Mouse (Mus musculus) neutrophil, adult 83 days (primary cell): Measurements from ENCODE around the gene Rdh19. TPM values are rescaled to one million over a fixed set of nuclear protein-coding genes. Genes with fewer than 3 reads are reported as not detected.

ENCODE experiments used
- total RNA-seq, 2 experiments: library from RNA; stranded (reverse); gene quantifications; one replicate each; pipeline ENCODE4 v1.2.4; 2023

The Rdh19 gene
- not detected for total RNA-seq

DNA sequence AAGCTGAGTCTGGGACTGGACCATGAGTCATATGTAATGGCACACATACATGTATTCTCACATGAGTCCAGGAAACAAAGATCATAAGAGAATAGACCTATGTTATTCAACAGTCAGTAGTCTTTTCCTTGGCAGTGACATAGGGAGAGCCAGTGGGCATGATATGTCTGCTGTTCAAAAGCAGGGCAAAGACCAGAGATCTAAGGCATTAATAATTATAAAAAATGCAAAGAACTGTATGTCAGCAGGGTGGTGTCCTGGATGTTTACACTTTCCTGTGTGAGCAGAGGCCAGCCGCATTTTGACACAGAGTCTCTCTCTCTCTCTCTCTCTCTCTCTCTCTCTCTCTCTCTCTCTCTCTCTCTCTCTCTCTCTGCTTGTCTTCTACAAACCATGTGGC lies at the start of gene Rdh19:
Rdh19 (plus strand) TSS at position 301 of the 400 bp plus-strand sequence.

DNA sequence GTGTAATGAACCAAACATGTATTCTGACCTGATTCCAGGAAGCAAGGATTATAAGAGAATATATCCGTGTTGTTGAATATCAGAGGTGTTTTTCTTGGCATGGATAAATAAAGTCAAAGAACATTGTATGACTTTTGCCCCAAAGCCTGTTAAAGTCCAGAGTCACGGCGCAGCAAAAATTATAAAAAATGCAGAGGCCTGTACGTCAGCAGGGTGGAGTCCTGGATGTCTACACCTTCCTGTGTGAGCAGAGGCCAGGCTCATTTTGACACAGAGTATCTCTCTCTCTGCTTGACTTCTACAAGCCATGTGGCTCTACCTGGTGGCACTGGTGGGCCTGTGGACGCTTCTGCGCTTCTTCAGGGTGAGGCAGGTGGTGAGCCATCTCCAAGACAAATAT lies 48.8 kb upstream of the Rdh19 start, which contains the start of gene Rdh16:
Rdh16 (plus strand) TSS at position 262 of the 400 bp plus-strand sequence.

DNA sequence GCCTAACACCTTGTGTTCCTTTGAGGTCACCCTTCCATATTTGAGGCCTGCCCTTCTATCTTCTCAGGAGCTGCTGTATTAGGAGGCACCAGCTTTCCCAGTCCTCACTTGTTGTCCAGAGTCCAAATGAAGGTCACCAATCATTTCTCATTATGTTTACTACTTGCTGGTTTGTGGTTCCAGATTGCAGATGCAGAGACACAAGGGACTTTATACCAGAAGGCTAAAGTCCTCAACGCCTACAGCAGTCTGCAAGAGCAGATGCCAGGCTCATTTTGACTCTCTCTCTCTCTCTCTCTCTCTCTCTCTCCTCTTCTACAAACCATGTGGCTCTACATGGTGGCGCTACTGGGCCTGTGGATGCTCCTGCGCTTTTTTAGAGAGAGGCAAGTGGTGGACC lies 16.5 kb downstream of the Rdh19 start, which contains the start of gene Rdh16f2:
Rdh16f2 (plus strand) TSS at position 243 of the 400 bp plus-strand sequence.

DNA sequence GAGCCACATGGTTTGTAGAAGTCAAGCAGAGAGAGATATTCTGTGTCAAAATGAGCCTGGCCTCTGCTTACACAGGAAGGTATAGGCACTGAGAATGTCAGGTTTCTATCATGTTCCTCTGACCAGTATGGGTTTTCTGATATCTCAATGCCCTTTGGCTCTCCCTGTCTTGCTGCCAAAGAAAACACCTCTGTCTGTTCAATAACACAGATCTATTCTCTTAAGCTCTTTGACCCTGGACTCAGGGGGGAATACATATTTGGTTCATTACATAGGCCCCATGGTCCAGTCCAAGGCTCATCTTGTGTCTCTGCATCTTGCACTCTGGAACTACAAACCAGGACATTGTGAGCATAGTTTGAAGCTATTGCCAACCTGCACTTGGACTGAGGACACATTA lies 38.9 kb downstream of the Rdh19 start, which contains the start of gene Rdh7:
Rdh7 (minus strand) TSS at position 213 of the 400 bp plus-strand sequence.

DNA sequence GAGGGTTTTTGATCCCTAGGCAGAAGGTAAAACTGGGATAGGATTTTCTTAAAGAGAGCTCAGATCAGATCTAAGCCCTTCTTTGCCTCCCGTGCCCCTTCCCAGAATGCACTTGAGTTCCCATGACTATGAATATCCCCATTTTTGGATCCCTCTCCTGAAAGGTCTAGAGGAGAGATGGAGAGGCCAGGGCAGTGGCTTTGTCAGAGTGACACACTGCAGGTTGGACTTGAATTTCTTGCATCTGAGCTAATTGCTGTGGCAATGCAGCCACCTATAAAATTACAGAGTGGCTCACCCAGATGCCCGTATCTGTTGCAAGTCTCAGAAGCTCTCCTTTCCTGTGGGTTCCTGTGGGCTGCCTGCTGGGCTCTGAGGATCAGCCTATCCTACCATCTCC lies 48.5 kb downstream of the Rdh19 start, which contains the start of gene Sdr9c7:
Sdr9c7 (plus strand) TSS at position 301 of the 400 bp plus-strand sequence.

Other genes starting within 250 kb of the Rdh19 start
- gene Lrp1, start 228.8 kb upstream of the Rdh19 start, total RNA-seq, result 100 to 1,000 TPM in 1 of 2 experiments, 10 to 100 TPM in 1; 95.8 to 102 TPM
- 100 to 1,000 TPM; 185 to 200 TPM for gene Stat6, start 206.9 kb upstream of the Rdh19 start, total RNA-seq
- 10 to 100 TPM; 13.0 to 13.2 TPM for gene Nemp1, start 183.0 kb upstream of the Rdh19 start, total RNA-seq
- gene Nab2, start 181.4 kb upstream of the Rdh19 start, total RNA-seq, result 1 to 10 TPM; 1.2 to 1.5 TPM
- under 1 TPM; 0.51 to 0.94 TPM for gene Myo1a, start 144.8 kb upstream of the Rdh19 start, total RNA-seq
- gene Tac2, start 125.5 kb upstream of the Rdh19 start, total RNA-seq, result 1 to 10 TPM; 2.0 to 5.6 TPM
- gene Zbtb39, start 110.4 kb upstream of the Rdh19 start, total RNA-seq, result 10 to 100 TPM; 14.4 to 17.2 TPM
- under 1 TPM in 1 of 2 experiments, not detected in 1; 0.22 TPM for gene Gpr182, start 98.2 kb upstream of the Rdh19 start, total RNA-seq
- gene Rdh1, start 90.2 kb upstream of the Rdh19 start, total RNA-seq, result under 1 TPM; 0.20 to 0.33 TPM
- gene Rdh16f1, start 90.1 kb upstream of the Rdh19 start, total RNA-seq, result under 1 TPM in 1 of 2 experiments, not detected in 1; 0.20 TPM
- under 1 TPM in 1 of 2 experiments, not detected in 1; 0.49 TPM for gene Rdh9, start 73.5 kb upstream of the Rdh19 start, total RNA-seq
- gene Rdh16, start 48.8 kb upstream of the Rdh19 start, total RNA-seq, result under 1 TPM in 1 of 2 experiments, not detected in 1; 0.20 TPM
- not detected for gene Rdh16f2, start 16.5 kb downstream of the Rdh19 start, total RNA-seq
- gene Rdh7, start 38.9 kb downstream of the Rdh19 start, total RNA-seq, result not detected
- not detected for gene Sdr9c7, start 48.6 kb downstream of the Rdh19 start, total RNA-seq
- gene Hsd17b6, start 157.7 kb downstream of the Rdh19 start, total RNA-seq, result not detected
- gene Prim1, start 165.2 kb downstream of the Rdh19 start, total RNA-seq, result 10 to 100 TPM; 21.7 to 35.1 TPM
- 100 to 1,000 TPM; 347 to 352 TPM for gene Naca, start 185.6 kb downstream of the Rdh19 start, total RNA-seq
- gene Ptges3, start 209.0 kb downstream of the Rdh19 start, total RNA-seq, result 10 to 100 TPM; 69.1 to 74.1 TPM
- gene Atp5b, start 233.3 kb downstream of the Rdh19 start, total RNA-seq, result 100 to 1,000 TPM; 509 to 578 TPM
- gene Baz2a, start 241.6 kb downstream of the Rdh19 start, total RNA-seq, result 10 to 100 TPM; 81.5 to 91.8 TPM